ENCODE assay signal across 26 mouse cellular contexts in the genomic region with DNA sequence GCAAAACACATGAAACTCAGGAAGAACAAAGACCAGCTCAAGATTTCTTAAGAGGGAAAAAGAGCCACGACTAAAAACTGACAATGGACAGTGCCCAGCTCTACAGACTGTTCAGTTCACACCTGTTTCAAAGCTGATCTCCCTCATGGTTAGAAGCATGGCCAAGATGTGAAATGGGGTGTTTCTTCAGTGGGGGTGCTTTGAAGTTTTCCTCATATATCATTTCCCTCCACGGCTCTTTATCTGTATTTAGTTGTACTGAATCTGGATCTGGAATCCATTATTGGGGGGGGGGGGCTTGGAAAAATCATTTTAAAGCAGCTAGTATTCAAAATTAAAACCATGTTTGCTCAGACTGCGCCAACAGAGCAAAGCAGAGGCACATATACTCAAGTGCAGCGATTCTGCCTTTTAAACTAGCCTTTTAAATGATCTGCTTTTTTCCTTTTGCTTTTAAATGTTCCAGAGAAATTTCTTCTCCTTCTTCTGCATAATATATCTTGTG.
A peak's percentile ranks its signal among the peaks of the same experiment; 100 is the strongest.
DNase-seq lines count a peak whose midpoint lies in the region; ATAC-seq and TF ChIP-seq lines count a peak whose summit lies in the region.
"Had no signal": no experiment of that assay in that cellular context is flagged by ENCODE, and none has a peak within 500 bp of the region (broad histone marks: within the 10 kb centered on the region; RNA-seq: fewer than 3 reads in every experiment).

No protein-coding gene starts in this region.

- no peaks in the 10 kb centered on the region for H3K4me1 ChIP-seq in embryonic facial prominence, embryonic 11.5 days (ENCODE audit: control insufficient read depth, insufficient read depth, low read length)
- peaks cover 6% of the 10 kb centered on the region; the same call in 1 of the 2 replicates for H3K4me1 ChIP-seq in embryonic facial prominence, embryonic 10.5 days
- H3K4me1 ChIP-seq in embryonic facial prominence, embryonic 12.5 days = no peaks in the 10 kb centered on the region
- no peaks in the 10 kb centered on the region for H3K4me1 ChIP-seq in limb, embryonic 14.5 days (ENCODE audit: control insufficient read depth, insufficient read depth, low read length)
- H3K4me1 ChIP-seq: embryonic facial prominence, embryonic 15.5 days; heart, embryonic 10.5 days; hindbrain, embryonic 10.5 days; hindbrain, embryonic 13.5 days; intestine, embryonic 15.5 days had no signal

- H3K27me3 ChIP-seq in embryonic facial prominence, embryonic 11.5 days (ENCODE audit: control insufficient read depth, insufficient read depth, low read length) = no peaks in the 10 kb centered on the region
- no peaks in the 10 kb centered on the region for H3K27me3 ChIP-seq in embryonic facial prominence, embryonic 10.5 days (replicated peaks; ENCODE audit: low read depth, poor library complexity, severe bottlenecking)
- H3K27me3 ChIP-seq in embryonic facial prominence, embryonic 12.5 days = no peaks in the 10 kb centered on the region
- H3K27me3 ChIP-seq in limb, embryonic 14.5 days (ENCODE audit: control insufficient read depth, insufficient read depth, low read length) = no peaks in the 10 kb centered on the region
- H3K27me3 ChIP-seq: embryonic facial prominence, embryonic 15.5 days; hindbrain, embryonic 13.5 days; intestine, embryonic 15.5 days had no signal

- 53% methylated on average over 4 of the region's 4 CpGs for WGBS in embryonic facial prominence, embryonic 11.5 days
- 70% methylated on average over 4 of the region's 4 CpGs for WGBS in embryonic facial prominence, embryonic 10.5 days
- WGBS in embryonic facial prominence, embryonic 12.5 days = 42% methylated on average over 4 of the region's 4 CpGs
- WGBS in limb, embryonic 14.5 days = 26% methylated on average over 4 of the region's 4 CpGs

- ATAC-seq in embryonic facial prominence, embryonic 11.5 days (replicated peaks; ENCODE audit: insufficient number of reproducible peaks, low FRiP score, low TSS enrichment, low read depth) = no peak
- 0 out of 2 replicates have a peak, but pooled peaks have one; percentile 35 for ATAC-seq in embryonic facial prominence, embryonic 12.5 days (ENCODE audit: insufficient number of reproducible peaks, insufficient read depth, low FRiP score, low TSS enrichment)
- peak; percentile 68 for ATAC-seq in limb, embryonic 14.5 days (ENCODE audit: low FRiP score, low read depth)
- ATAC-seq: CD4-positive, CD25-positive, alpha-beta regulatory T cell, adult 4 months; forebrain, embryonic 14.5 days; forebrain, postnatal 0 days; hindbrain, embryonic 16.5 days; intestine, embryonic 15.5 days had no signal

- no peak overlapping the region for H3K9ac ChIP-seq in embryonic facial prominence, embryonic 11.5 days (replicated peaks; ENCODE audit: low read length)
- H3K9ac ChIP-seq in embryonic facial prominence, embryonic 12.5 days = no peak overlapping the region
- H3K9ac ChIP-seq in limb, embryonic 14.5 days (ENCODE audit: low read depth, low read length, severe bottlenecking) = no peak overlapping the region
- H3K9ac ChIP-seq: embryonic facial prominence, embryonic 15.5 days; forebrain, postnatal 0 days; hindbrain, embryonic 13.5 days; intestine, embryonic 15.5 days had no signal

- H3K36me3 ChIP-seq in embryonic facial prominence, embryonic 11.5 days (replicated peaks; ENCODE audit: control insufficient read depth, insufficient read depth, low read depth, low read length) = no peaks in the 10 kb centered on the region
- no peaks in the 10 kb centered on the region for H3K36me3 ChIP-seq in embryonic facial prominence, embryonic 10.5 days (replicated peaks)
- H3K36me3 ChIP-seq in embryonic facial prominence, embryonic 12.5 days = no peaks in the 10 kb centered on the region
- no peaks in the 10 kb centered on the region for H3K36me3 ChIP-seq in limb, embryonic 14.5 days (ENCODE audit: control insufficient read depth, insufficient read depth, low read length)
- H3K36me3 ChIP-seq: embryonic facial prominence, embryonic 15.5 days; heart, embryonic 10.5 days; hindbrain, embryonic 10.5 days; hindbrain, embryonic 13.5 days; intestine, embryonic 15.5 days had no signal

- H3K4me3 ChIP-seq in embryonic facial prominence, embryonic 11.5 days (ENCODE audit: low read depth, low read length) = no peak overlapping the region
- H3K4me3 ChIP-seq in embryonic facial prominence, embryonic 10.5 days = no peak overlapping the region
- no peak overlapping the region for H3K4me3 ChIP-seq in embryonic facial prominence, embryonic 12.5 days
- no peak overlapping the region for H3K4me3 ChIP-seq in limb, embryonic 14.5 days (replicated peaks; ENCODE audit: low read length)
- H3K4me3 ChIP-seq: embryonic facial prominence, embryonic 15.5 days; heart, adult 2 months; heart, embryonic 10.5 days; hindbrain, embryonic 10.5 days; hindbrain, embryonic 13.5 days; intestine, embryonic 15.5 days had no signal

- H3K4me2 ChIP-seq in embryonic facial prominence, embryonic 11.5 days (ENCODE audit: low read depth, low read length) = no peak overlapping the region
- H3K4me2 ChIP-seq in embryonic facial prominence, embryonic 12.5 days (replicated peaks) = no peak overlapping the region
- H3K4me2 ChIP-seq in limb, embryonic 14.5 days (replicated peaks; ENCODE audit: low read depth, low read length, severe bottlenecking) = no peak overlapping the region
- H3K4me2 ChIP-seq: embryonic facial prominence, embryonic 15.5 days; hindbrain, embryonic 13.5 days; intestine, embryonic 15.5 days had no signal

- no peak for TF ChIP-seq POLR2A in limb, embryonic 14.5 days (IDR thresholded peaks at IDR 0.05; ENCODE audit: borderline replicate concordance, extremely low read depth, insufficient read depth, insufficient read length)

- DNase-seq in embryonic facial prominence, embryonic 11.5 days (ENCODE audit: low spot score) = peak; percentile 67
- no peak for DNase-seq in embryonic facial prominence, embryonic 10.5 days (ENCODE audit: low spot score)
- peak; percentile 13 for DNase-seq in embryo, embryonic 11.5 days (ENCODE audit: low read depth, low spot score)
- DNase-seq in limb, embryonic 14.5 days (ENCODE audit: low spot score) = peak; percentile 77
- no peak for DNase-seq in kidney, postnatal 36 days
- DNase-seq in heart, postnatal 4 days = no peak
- DNase-seq: adrenal gland, adult 2 months; adrenal gland, postnatal 14 days; cerebellum, adult 11 months; cerebellum, adult 2 months; cerebellum, adult 9-11 months; cerebellum, postnatal 25 days; forebrain, postnatal 0 days; gastrocnemius, postnatal 10 days; gastrocnemius, postnatal 36 days; heart, adult 2 months; kidney, adult 11 months had no signal

- no peak overlapping the region for H3K27ac ChIP-seq in embryonic facial prominence, embryonic 11.5 days (replicated peaks; ENCODE audit: low read depth, low read length)
- no peak overlapping the region for H3K27ac ChIP-seq in embryonic facial prominence, embryonic 10.5 days (replicated peaks)
- no peak overlapping the region for H3K27ac ChIP-seq in embryonic facial prominence, embryonic 12.5 days
- H3K27ac ChIP-seq in limb, embryonic 14.5 days (replicated peaks; ENCODE audit: low read depth, low read length) = no peak overlapping the region
- H3K27ac ChIP-seq: embryonic facial prominence, embryonic 15.5 days; heart, adult 2 months; heart, embryonic 10.5 days; hindbrain, embryonic 10.5 days; hindbrain, embryonic 13.5 days; intestine, embryonic 15.5 days had no signal

- no peaks in the 10 kb centered on the region for H3K9me3 ChIP-seq in embryonic facial prominence, embryonic 11.5 days (replicated peaks; ENCODE audit: control insufficient read depth, low read length)
- no peaks in the 10 kb centered on the region for H3K9me3 ChIP-seq in embryonic facial prominence, embryonic 10.5 days
- no peaks in the 10 kb centered on the region for H3K9me3 ChIP-seq in embryonic facial prominence, embryonic 12.5 days
- no peaks in the 10 kb centered on the region for H3K9me3 ChIP-seq in limb, embryonic 14.5 days (ENCODE audit: control insufficient read depth, low read length)
- H3K9me3 ChIP-seq: embryonic facial prominence, embryonic 15.5 days; heart, embryonic 10.5 days; hindbrain, embryonic 10.5 days; hindbrain, embryonic 13.5 days; intestine, embryonic 15.5 days had no signal

Comparison
In these comparisons a context has a peak if more than half of its experiments do, and no peak if none do; other contexts are left out.
1. DNase-seq: peak in embryonic facial prominence, embryonic 11.5 days (single experiment), embryo, embryonic 11.5 days (single experiment) and limb, embryonic 14.5 days (single experiment); none in embryonic facial prominence, embryonic 10.5 days (single experiment), kidney, postnatal 36 days (0 of 2) and heart, postnatal 4 days (single experiment).